Mouse (Mus musculus) megakaryocyte, embryonic 14.5 days (primary cell): ENCODE results near the gene Il1r1.

Experiments used
- FLI1 ChIP-seq: IDR thresholded peaks from 2 replicates; pipeline ENCODE4 v1.6.1; 2012; ENCODE audit warnings: low read length, inconsistent platforms, mixed read lengths
- GATA1 ChIP-seq: IDR thresholded peaks from 3 replicates; pipeline ENCODE4 v1.6.1; 2012; ENCODE audit warnings: mixed read lengths, low read length, inconsistent platforms, borderline replicate concordance

DNA sequence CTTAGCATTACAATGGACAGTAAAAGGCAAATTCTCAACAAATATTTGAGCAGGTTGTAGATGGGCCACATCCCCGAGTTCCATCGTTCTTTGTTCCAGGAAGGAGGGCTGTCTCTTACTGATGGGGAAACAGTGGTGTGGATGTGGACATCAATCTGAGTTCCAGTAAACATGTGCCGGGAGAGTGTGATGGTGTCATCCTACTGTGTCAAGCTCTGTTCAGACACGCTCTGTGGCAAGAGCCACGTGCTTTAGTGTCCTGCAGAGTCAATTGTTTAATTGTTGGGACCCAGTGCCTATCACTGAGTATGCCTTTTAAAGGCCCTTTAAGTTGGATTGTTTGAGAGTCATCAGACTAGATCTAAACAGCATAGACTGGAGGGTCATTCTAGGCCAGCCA is 49.8 kb upstream of the Il1r1 start:
- TF ChIP-seq GATA1 (no peak), FLI1 (no peak)
